Mouse (Mus musculus) stomach, postnatal 0 days (tissue): ENCODE data around the gene Wdr5.

Source experiments
- CTCF ChIP-seq: IDR thresholded peaks from 2 replicates; pipeline ENCODE4 v1.5.1; 2016; ENCODE audit warnings: antibody characterized with exemption, low read depth, mild to moderate bottlenecking, moderate library complexity
- EP300 ChIP-seq: optimal IDR thresholded peaks from 2 replicates; pipeline ENCODE3; 2016; ENCODE audit warnings: antibody characterized with exemption

GRCm38 (mm10) chr2:27514639-27515328 is at the start of gene Wdr5:
- TF ChIP-seq CTCF: peak; percentile 81
- TF ChIP-seq EP300: no peak
